Mouse (Mus musculus) cortical plate, adult 2 months (tissue): ENCODE measurements around the gene Ccdc162.

Experiments
- CTCF ChIP-seq: fragments of 200-500 bp; IDR thresholded peaks from 2 replicates; pipeline ENCODE4 v1.5.1; 2011; ENCODE audit warnings: mild to moderate bottlenecking, control low read depth, low read length; ENCODE audit not compliant: insufficient read depth; ENCODE audit errors: extremely low read depth
- POLR2A ChIP-seq: fragments of 200-500 bp; IDR thresholded peaks from 2 replicates; pipeline ENCODE4 v1.6.1; 2011; ENCODE audit warnings: mild to moderate bottlenecking, low read length, control low read depth; ENCODE audit not compliant: insufficient read depth; ENCODE audit errors: extremely low read depth

DNA sequence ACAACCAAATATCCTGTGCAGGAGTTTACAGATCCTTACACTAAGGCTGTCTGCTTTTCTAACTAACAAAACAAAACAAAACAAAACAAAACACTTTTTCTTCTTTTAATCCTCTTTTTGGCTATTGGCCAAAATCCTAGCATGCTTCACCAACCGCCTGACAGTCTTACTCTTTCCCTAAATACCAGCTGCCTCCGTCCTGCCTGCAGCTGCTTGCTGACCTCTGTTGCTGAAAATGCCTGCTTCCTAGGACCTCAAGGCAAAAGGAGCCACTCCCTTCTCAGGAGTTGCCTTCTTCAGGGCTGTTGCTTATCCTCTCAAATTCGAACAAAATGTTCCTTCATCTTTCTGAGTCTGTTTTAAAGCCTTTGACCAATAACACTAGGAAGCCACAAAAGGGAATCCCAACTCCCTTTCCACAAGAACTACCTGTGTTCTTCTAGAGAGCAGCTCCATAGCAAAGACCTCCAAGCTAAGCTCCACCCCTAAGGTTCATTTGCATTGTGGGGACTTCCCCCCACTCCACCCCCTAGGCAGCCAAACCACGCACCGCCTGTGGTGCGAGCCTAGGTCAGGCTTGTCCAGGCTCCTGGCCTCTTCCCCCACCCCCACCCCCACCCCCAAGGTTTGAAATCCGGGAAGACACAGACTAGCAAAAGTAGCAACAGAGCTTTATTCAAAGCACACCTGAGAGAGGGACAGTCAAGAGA, 171.8 kb downstream of the Ccdc162 start:
- TF ChIP-seq CTCF, result no peak
- TF ChIP-seq POLR2A, result no peak
